Mouse (Mus musculus): ENCODE measurements at regions not wholly inside any gene's neighbourhood (a gene's known extent, or its start where the extent isn't known, plus 50 kb on each side); places are given as distances from the start of the nearest gene placed in this dataset.

DNA sequence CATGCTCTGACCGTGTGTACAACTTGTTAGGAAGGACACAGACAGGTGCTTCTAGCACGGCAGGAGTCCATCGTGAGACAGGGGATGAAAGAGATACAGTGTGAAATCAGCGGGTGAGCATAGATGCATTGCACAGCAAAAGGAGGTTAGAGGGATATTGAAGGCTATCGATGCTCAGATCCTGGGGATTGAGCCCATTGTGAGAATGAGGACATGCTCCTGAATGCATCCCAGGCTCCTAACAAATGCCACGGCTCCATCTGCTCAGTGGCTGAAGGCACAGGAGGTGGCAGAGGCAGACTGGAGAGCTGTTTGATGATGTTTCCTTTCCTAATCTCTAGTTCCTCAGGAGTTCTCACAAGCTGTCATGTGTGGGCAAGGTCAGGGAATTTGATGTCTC lies 114.1 kb upstream of the Btg1 start:
- no peaks in the 10 kb centered on the region for H3K36me3 ChIP-seq (ENCODE audit: control insufficient read depth)
- H3K27me3 ChIP-seq (ENCODE audit: control insufficient read depth) = no peaks in the 10 kb centered on the region
- no peaks in the 10 kb centered on the region; the same call in 1 of the 2 replicates for H3K9me3 ChIP-seq (ENCODE audit: control insufficient read depth, low read length)
- TF ChIP-seq TAL1 (IDR thresholded peaks at IDR 0.05; ENCODE audit: low read length) (no peak), GATA1 (IDR thresholded peaks at IDR 0.05; ENCODE audit: low read length) (no peak)
- no peak overlapping the region for H3K4me3 ChIP-seq (replicated peaks)
- H3K4me1 ChIP-seq (ENCODE audit: control insufficient read depth) = no peaks in the 10 kb centered on the region

DNA sequence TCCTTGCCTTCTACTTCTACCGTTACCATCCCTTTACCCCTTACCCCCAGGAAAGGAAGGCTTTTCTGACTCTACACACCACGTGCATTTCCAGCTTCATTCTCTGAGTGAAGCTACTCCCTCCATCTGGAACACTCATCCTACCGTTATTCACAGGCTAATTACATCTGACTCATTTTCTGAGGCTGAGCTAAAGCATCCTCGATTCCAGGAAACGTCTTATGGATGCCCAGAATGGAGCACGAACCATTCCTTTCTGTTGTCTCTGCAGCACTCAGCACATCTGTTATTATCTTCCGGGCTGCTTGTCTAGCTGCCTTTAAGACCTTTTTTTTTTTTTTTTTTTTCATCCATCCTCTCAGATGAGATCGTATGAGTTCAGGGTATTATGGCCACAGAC lies 112.5 kb upstream of the Btg1 start:
- H3K36me3 ChIP-seq (ENCODE audit: control insufficient read depth) = no peaks in the 10 kb centered on the region
- TF ChIP-seq TAL1 (IDR thresholded peaks at IDR 0.05; ENCODE audit: low read length) (no peak), GATA1 (IDR thresholded peaks at IDR 0.05; ENCODE audit: low read length) (no peak)
- H3K4me1 ChIP-seq (ENCODE audit: control insufficient read depth) = no peaks in the 10 kb centered on the region
- H3K4me3 ChIP-seq (replicated peaks) = no peak overlapping the region
- no peaks in the 10 kb centered on the region; the same call in 1 of the 2 replicates for H3K9me3 ChIP-seq (ENCODE audit: control insufficient read depth, low read length)
- no peaks in the 10 kb centered on the region for H3K27me3 ChIP-seq (ENCODE audit: control insufficient read depth)

DNA sequence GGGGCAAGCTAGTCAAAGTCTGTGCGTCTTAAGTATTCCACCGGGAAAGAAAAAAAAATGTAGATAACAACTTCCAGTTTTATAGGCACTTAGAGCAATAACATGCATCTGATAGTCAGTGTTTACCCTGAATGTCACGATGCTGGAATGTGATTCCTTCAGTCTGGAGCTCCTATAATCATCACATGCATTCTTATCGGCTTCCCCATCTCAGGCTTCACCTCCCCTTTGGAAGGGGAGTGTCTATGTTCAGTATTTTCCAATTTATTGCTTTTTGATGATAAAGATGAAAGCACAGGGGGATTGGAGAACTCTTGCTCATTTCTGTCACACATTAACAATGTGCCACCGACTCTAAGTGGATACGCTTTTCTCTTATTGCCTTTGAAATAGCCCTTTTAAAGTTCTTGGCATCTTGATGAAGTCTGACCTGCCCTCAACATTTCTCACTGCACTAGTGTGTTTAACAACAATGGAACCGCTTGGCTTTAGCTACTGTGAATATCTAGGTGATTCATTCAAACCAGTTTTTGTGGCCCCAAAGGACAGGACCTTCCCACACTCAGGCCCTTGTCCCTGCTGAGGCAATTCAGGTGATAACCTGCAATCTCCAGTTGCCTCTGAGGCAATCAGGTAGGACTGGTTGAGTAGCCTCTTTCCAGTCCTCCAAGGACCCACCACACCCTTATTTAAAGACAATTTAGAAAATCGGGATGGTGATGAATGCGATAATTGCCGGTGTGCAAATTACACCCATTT lies 101.5 kb upstream of the Btg1 start:
- Histone ChIP-seq H3K27me3 (ENCODE audit: control insufficient read depth) (no peaks in the 10 kb centered on the region), H3K4me1 (ENCODE audit: control insufficient read depth) (no peaks in the 10 kb centered on the region), H3K36me3 (ENCODE audit: control insufficient read depth) (no peaks in the 10 kb centered on the region), H3K9me3 (ENCODE audit: control insufficient read depth, low read length) (no peaks in the 10 kb centered on the region), H3K4me3 (replicated peaks) (no peak overlapping the region)
- TF ChIP-seq GATA1 (IDR thresholded peaks at IDR 0.05; ENCODE audit: low read length) = no peak
- no peak for TF ChIP-seq TAL1 (IDR thresholded peaks at IDR 0.05; ENCODE audit: low read length)

DNA sequence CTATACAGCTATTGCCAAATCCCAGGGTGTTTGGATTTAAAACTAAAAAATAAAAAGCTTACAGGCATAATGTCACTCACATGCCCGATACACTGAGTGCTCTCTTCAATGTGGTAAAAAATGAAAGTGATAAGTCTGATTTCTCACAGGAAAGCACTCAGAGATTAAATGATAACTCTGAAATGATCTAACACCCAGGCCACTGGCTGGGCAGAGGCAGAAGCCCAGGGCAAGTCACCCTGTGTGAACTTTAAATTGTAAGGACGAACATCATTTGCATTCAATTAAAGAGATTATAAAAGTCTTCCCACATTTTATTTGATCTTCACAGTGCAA lies 100.9 kb upstream of the Btg1 start:
- no peak for TF ChIP-seq GATA1 (IDR thresholded peaks at IDR 0.05; ENCODE audit: low read length)
- no peak for TF ChIP-seq TAL1 (IDR thresholded peaks at IDR 0.05; ENCODE audit: low read length)

DNA sequence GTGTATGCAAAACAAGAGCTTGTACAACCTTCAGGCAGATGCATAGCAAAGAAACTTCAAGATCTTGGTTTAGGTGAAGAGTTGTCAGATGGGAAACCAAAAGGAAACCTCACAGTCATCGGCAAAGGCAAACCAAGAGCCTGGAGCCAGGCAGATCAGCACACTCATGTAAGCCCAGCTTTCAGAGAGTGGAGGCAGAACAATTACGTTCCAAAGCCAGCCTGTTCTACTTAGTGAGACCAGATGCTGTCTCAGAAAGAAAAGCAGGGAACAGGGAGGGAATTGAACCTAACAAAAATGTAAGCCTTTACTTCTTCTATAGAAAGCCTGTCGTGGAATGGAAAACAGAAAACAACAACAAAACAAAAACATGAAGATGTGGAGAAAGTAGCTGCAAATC lies 97.4 kb upstream of the Btg1 start:
- no peaks in the 10 kb centered on the region for H3K27me3 ChIP-seq (ENCODE audit: control insufficient read depth)
- H3K4me1 ChIP-seq (ENCODE audit: control insufficient read depth) = no peaks in the 10 kb centered on the region
- TF ChIP-seq TAL1 (IDR thresholded peaks at IDR 0.05; ENCODE audit: low read length) (no peak), GATA1 (IDR thresholded peaks at IDR 0.05; ENCODE audit: low read length) (no peak)
- no peaks in the 10 kb centered on the region for H3K9me3 ChIP-seq (ENCODE audit: control insufficient read depth, low read length)
- H3K4me3 ChIP-seq (replicated peaks) = no peak overlapping the region
- no peaks in the 10 kb centered on the region for H3K36me3 ChIP-seq (ENCODE audit: control insufficient read depth)

More for the DNA sequence above, 100.9 kb upstream of the Btg1 start:
- Histone ChIP-seq H3K4me3 (replicated peaks) (no peak overlapping the region), H3K36me3 (ENCODE audit: control insufficient read depth) (no peaks in the 10 kb centered on the region), H3K27me3 (ENCODE audit: control insufficient read depth) (no peaks in the 10 kb centered on the region), H3K4me1 (ENCODE audit: control insufficient read depth) (no peaks in the 10 kb centered on the region), H3K9me3 (ENCODE audit: control insufficient read depth, low read length) (no peaks in the 10 kb centered on the region)

DNA sequence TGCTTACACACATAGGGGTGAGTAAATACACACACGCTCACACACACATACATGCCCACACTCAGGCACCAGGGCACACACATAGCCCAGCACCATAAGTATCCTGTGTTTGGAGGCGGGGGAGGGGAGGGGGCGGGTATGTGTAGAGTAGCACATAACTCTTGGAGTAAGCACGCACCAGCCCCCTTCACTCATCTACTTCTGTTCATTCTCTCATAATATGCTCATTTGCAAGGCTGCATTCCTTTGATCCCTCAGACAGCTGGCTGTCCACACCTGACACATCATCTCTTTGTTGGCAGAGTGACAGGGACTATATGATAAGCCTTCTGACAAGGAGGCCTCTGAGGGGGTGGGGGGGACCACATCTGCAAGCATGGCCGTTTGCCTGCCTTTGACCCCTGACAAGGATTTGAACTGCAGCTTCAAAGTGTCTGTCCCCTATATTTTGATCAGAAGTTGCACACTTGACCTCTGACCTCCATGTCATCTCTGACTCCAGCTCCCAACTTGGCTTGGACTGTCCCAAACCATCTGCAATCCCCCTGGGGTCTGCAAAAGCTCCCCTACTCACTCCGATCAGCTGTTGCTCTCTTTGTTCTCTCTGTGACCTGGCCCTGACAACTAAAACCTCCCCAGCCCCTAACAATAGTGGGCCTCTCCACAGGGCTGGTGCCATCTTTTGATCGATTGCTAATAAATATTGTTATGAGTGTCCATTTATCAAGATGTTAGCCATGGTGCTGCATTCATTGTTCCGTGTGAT lies 95.6 kb upstream of the Btg1 start:
- TF ChIP-seq GATA1 (IDR thresholded peaks at IDR 0.05; ENCODE audit: low read length) (no peak), TAL1 (IDR thresholded peaks at IDR 0.05; ENCODE audit: low read length) (no peak)
- Histone ChIP-seq H3K4me3 (replicated peaks) (no peak overlapping the region), H3K36me3 (ENCODE audit: control insufficient read depth) (no peaks in the 10 kb centered on the region), H3K9me3 (ENCODE audit: control insufficient read depth, low read length) (no peaks in the 10 kb centered on the region; the same call in 1 of the 2 replicates), H3K4me1 (ENCODE audit: control insufficient read depth) (no peaks in the 10 kb centered on the region), H3K27me3 (ENCODE audit: control insufficient read depth) (no peaks in the 10 kb centered on the region)

DNA sequence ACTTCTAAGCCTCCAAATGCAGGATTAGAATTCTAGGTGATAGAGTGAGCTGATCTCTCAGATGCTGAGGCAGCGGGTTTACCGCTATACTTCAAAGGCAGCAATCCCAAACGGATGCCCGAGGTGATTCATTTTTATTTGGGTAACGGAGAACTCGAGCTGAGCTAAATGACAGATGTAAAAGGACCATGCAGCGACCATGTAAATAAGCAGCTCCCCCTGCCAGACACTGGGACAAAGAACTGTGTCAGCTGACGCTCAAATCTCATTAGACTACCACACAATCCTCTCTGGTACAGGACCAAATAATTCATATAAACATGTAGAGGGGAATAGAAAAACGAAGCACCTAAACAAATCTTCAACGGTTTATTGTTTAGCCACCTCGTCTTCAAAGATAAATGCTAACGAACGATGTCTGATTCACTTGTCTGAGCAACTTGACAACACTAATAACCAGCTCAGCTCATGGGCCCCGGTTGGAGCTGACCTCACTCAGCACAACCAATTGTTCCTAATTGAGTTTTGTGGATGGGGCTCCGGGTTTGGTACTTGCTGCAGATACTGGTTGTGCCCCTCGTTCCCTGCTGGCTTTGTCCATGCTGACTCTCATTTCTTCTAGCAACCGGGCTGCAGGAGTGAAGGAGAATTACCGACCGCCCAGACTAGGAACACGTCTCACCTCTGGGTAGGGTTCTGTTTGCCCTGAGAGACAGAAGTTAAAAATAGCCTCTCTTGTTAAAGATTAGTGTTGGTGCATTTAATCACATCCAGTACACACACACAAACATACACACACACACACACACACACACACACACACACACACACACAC lies 92.6 kb upstream of the Btg1 start:
- H3K27me3 ChIP-seq (ENCODE audit: control insufficient read depth) = no peaks in the 10 kb centered on the region
- no peaks in the 10 kb centered on the region; the same call in 1 of the 2 replicates for H3K9me3 ChIP-seq (ENCODE audit: control insufficient read depth, low read length)
- no peak for TF ChIP-seq TAL1 (IDR thresholded peaks at IDR 0.05; ENCODE audit: low read length)
- TF ChIP-seq GATA1 (IDR thresholded peaks at IDR 0.05; ENCODE audit: low read length) = no peak
- H3K4me3 ChIP-seq (replicated peaks) = no peak overlapping the region
- no peaks in the 10 kb centered on the region for H3K4me1 ChIP-seq (ENCODE audit: control insufficient read depth)
- H3K36me3 ChIP-seq (ENCODE audit: control insufficient read depth) = no peaks in the 10 kb centered on the region

DNA sequence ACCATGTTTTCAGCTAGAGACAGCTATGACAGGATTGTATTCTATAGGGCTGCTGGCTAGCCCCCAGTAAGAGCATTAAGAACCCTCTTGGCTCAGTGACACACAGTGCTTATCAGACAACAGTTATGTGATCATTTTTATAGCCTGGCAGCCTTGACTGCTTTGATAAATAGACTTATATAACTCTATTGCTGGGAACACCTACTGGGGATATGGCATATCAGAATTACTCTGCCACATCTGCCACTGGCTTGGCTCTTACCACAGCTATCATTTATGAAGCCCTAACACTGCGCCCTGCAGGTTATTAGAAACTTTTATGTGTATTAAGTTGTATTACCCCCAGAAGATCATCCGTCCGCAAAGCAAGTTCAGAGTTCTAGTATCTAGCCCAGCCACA lies 88.9 kb upstream of the Btg1 start:
- Histone ChIP-seq H3K9me3 (ENCODE audit: control insufficient read depth, low read length) (no peaks in the 10 kb centered on the region; the same call in 1 of the 2 replicates), H3K27me3 (ENCODE audit: control insufficient read depth) (no peaks in the 10 kb centered on the region), H3K36me3 (ENCODE audit: control insufficient read depth) (no peaks in the 10 kb centered on the region), H3K4me3 (replicated peaks) (no peak overlapping the region), H3K4me1 (ENCODE audit: control insufficient read depth) (no peaks in the 10 kb centered on the region)
- TF ChIP-seq TAL1 (IDR thresholded peaks at IDR 0.05; ENCODE audit: low read length) = no peak
- TF ChIP-seq GATA1 (IDR thresholded peaks at IDR 0.05; ENCODE audit: low read length) = no peak
